Mouse (Mus musculus): ENCODE results near the gene Serpine3. TPM values are rescaled to one million over a fixed set of nuclear protein-coding genes. Genes with fewer than 3 reads are reported as not detected.
"Not testable (repeated sequence)": the region's sequence is repeated elsewhere in the genome, so short reads cannot be mapped to it uniquely, and the experiment has no call there.

The Serpine3 gene
- polyA plus RNA-seq (2016; fragmentation: Nextera tagmentation; extraction: Ambion mirVana): not detected in 2 replicates

DNA sequence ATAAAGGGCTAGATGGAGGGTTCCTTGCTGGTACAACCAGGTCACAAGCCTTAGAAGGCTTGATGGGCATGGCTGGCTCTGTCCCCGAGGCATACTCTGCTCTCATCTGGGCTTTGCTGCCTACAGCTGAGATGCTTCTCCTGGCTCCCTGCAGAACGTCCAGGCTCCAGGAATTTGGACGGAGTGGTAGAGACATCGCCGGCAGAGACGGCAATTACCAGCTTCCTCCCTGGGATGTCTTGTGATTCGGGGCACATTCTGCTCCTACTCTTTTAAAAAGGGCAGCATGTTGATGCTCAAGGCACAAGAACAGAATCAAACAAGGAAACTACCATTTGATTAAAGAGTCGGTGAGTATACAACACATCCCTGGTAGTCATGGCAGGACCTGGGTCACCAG is at the start of gene Serpine3:
Gene Serpine3 (plus strand): TSS at position 301 of the 400 bp plus-strand sequence.
- ATAC-seq (ENCODE audit: low FRiP score): no peak
- no peaks in the 10 kb centered on the region for H3K27me3 ChIP-seq
- H3K36me3 ChIP-seq (replicated peaks): no peaks in the 10 kb centered on the region
- no peaks in the 10 kb centered on the region for H3K4me1 ChIP-seq
- H3K4me3 ChIP-seq (replicated peaks): no peak within 1 kb of the TSS
- H3K4me2 ChIP-seq: no peak within 1 kb of the TSS
- H3K9me3 ChIP-seq: no peaks in the 10 kb centered on the region
- H3K9ac ChIP-seq: no peak within 1 kb of the TSS
- WGBS: 86% methylated on average over 8 of the region's 8 CpGs
- no peak within 1 kb of the TSS for H3K27ac ChIP-seq

GRCm38 (mm10) chr14:62622393-62622792 is 41.1 kb upstream of the Serpine3 start:
- Histone ChIP-seq H3K4me1 (no peaks in the 10 kb centered on the region), H3K36me3 (replicated peaks) (no peaks in the 10 kb centered on the region), H3K9ac (no peak overlapping the region), H3K4me3 (replicated peaks) (no peak overlapping the region), H3K4me2 (no peak overlapping the region), H3K9me3 (no peaks in the 10 kb centered on the region), H3K27me3 (no peaks in the 10 kb centered on the region), H3K27ac (no peak overlapping the region)
- WGBS: 34% methylated on average over 3 of the region's 3 CpGs
- ATAC-seq (ENCODE audit: low FRiP score): no peak

DNA sequence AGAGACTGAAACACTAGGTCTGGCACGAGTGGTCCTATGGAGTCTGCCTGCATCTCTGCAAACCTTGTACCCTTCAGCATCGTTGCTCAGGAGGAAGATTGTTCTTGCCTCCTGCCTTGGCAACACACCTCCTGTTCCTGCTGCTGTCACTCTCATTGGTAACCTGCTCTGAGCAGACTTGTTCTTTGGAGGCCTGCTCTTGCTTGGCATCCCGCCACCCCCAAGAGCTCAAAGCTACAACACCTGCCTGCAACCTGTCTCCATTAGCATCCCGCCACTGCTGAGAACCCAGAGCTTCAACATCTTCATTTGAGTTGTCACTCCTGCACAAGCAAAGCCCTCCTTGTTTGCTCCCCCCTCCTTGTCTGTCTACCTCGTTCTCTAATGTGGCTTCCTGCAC is 35.5 kb upstream of the Serpine3 start:
- ATAC-seq (ENCODE audit: low FRiP score): no peak

DNA sequence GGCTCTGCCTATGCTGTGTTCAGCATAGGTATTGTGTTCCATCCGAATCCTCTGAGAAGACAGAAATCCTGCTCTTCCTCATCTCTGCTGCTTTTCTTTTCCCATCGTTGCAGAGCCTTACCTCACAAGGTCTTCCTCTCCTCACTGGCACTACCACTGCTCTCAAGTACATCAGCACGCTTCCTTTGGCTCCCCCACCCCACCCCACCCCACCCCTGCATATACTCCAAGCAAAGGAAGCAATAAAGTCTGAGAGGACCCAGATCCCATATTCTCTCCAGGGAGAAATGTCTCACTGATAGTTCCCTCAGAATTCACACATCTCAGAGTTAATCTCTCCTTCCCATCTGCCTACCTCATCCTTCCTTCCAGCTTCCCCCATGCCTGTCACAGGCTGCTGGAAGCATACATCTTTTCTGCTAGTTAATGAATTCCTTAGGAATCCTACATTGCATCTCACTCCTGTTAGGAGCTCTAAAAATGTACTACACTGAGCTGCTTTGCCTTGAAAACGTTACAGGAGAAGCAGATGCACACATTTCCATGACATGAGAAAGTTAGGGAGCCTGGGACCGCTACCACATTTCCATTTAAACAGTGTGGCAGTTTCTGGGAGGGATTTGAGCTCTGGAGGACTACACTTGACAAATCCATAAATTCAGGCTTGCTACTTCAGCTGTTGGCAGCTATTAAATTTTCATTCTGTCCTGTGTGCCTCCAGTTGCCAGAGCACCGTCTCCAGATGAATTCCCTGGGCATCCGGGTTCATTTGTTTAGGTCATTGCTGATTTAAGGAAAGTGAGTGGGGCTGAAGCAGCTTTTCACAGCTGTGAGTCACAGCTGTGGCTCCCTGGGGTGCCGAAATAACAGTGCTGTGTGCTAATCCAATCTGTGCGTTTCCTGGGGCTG is 25.8 kb upstream of the Serpine3 start:
- Histone ChIP-seq H3K4me2 (peak overlapping the region; percentile 10; the same call in 1 of the 2 replicates), H3K9ac (no peak overlapping the region), H3K9me3 (no peaks in the 10 kb centered on the region), H3K36me3 (replicated peaks) (no peaks in the 10 kb centered on the region), H3K4me1 (peaks cover 16% of the 10 kb centered on the region), H3K4me3 (replicated peaks) (no peak overlapping the region), H3K27ac (peak overlapping the region; percentile 65), H3K27me3 (no peaks in the 10 kb centered on the region)
- WGBS: 28% methylated on average over 9 of the region's 9 CpGs
- peak; percentile 49; the same call in 1 of the 2 replicates for ATAC-seq (ENCODE audit: low FRiP score)

More for the DNA sequence above, 35.5 kb upstream of the Serpine3 start:
- Histone ChIP-seq H3K9ac (no peak overlapping the region), H3K27ac (no peak overlapping the region), H3K4me1 (no peaks in the 10 kb centered on the region), H3K27me3 (no peaks in the 10 kb centered on the region), H3K36me3 (replicated peaks) (no peaks in the 10 kb centered on the region), H3K4me2 (no peak overlapping the region), H3K9me3 (peaks cover 3% of the 10 kb centered on the region; the same call in 1 of the 2 replicates), H3K4me3 (replicated peaks) (no peak overlapping the region)
- 92% methylated on average over 5 of the region's 5 CpGs for WGBS

DNA sequence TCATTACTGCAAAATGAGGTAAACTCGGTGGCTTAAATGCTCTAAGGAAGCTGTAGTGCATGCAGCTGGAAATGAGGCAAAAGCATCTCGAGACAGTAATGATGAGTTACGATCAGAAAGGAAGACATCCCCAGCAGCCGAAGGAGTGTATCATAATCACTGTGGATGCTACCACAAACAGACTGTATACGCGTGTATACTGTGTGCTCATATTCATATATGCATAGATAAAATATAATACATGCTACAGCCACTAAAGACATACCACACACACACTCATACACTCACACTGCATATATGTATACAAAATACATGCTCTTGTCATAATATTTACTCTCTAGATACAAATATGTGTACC is 25.1 kb upstream of the Serpine3 start:
- Histone ChIP-seq H3K27ac (peak overlapping the region; percentile 65; the same call in 1 of the 2 replicates), H3K9ac (no peak overlapping the region), H3K36me3 (replicated peaks) (no peaks in the 10 kb centered on the region), H3K4me1 (peaks cover 16% of the 10 kb centered on the region), H3K4me2 (peak overlapping the region; percentile 10; the same call in 1 of the 2 replicates), H3K4me3 (replicated peaks) (no peak overlapping the region), H3K9me3 (no peaks in the 10 kb centered on the region), H3K27me3 (no peaks in the 10 kb centered on the region)
- ATAC-seq (ENCODE audit: low FRiP score): no peak
- WGBS: 38% methylated on average over 6 of the region's 6 CpGs

DNA sequence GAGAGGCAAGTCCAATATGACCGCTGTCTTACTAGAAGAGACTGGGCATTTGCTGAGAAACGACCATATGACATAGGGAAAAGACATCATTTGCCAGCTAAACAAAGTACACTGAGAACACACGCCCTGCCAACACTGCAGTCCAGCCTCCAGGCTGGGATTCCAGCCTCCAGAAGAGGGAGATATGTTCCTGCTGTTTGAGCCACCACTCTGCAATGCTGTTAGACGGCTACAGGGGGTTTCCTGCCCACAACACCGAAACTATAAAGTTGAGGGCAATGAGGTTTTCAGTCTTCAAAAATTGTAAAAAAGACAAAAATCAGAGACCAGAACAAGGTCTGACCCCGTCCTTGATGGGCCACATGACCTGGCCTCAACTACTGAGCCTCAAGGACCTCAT is 24.4 kb upstream of the Serpine3 start:
- WGBS: 84% methylated on average over 6 of the region's 6 CpGs
- H3K36me3 ChIP-seq (replicated peaks): no peaks in the 10 kb centered on the region
- peaks cover 16% of the 10 kb centered on the region for H3K4me1 ChIP-seq
- H3K27ac ChIP-seq: no peak overlapping the region
- H3K9me3 ChIP-seq: no peaks in the 10 kb centered on the region
- H3K4me3 ChIP-seq (replicated peaks): no peak overlapping the region
- H3K9ac ChIP-seq: no peak overlapping the region
- ATAC-seq (ENCODE audit: low FRiP score): no peak
- H3K27me3 ChIP-seq: no peaks in the 10 kb centered on the region
- no peak overlapping the region for H3K4me2 ChIP-seq

- Histone ChIP-seq H3K9ac (no peak overlapping the region), H3K4me3 (replicated peaks) (no peak overlapping the region), H3K27me3 (no peaks in the 10 kb centered on the region), H3K4me1 (peaks cover 16% of the 10 kb centered on the region), H3K4me2 (no peak overlapping the region), H3K27ac (no peak overlapping the region), H3K36me3 (replicated peaks) (no peaks in the 10 kb centered on the region), H3K9me3 (no peaks in the 10 kb centered on the region)
- no peak for ATAC-seq (ENCODE audit: low FRiP score)
- 84% methylated on average over 5 of the region's 5 CpGs for WGBS
Measured at GRCm38 (mm10) chr14:62639551-62639950, 23.9 kb upstream of the Serpine3 start.

GRCm38 (mm10) chr14:62640396-62640795 is 23.1 kb upstream of the Serpine3 start:
- 70% methylated on average over 4 of the region's 4 CpGs for WGBS
- Histone ChIP-seq H3K27ac (no peak overlapping the region), H3K9ac (no peak overlapping the region), H3K4me3 (replicated peaks) (no peak overlapping the region), H3K9me3 (no peaks in the 10 kb centered on the region), H3K36me3 (replicated peaks) (no peaks in the 10 kb centered on the region), H3K27me3 (no peaks in the 10 kb centered on the region), H3K4me1 (peaks cover 16% of the 10 kb centered on the region), H3K4me2 (no peak overlapping the region)
- ATAC-seq (ENCODE audit: low FRiP score): no peak

- H3K9me3 ChIP-seq; H3K9ac ChIP-seq; H3K27me3 ChIP-seq; ATAC-seq (ENCODE audit: low FRiP score); H3K27ac ChIP-seq; H3K4me3 ChIP-seq (replicated peaks); H3K4me2 ChIP-seq; H3K36me3 ChIP-seq (replicated peaks): not testable (repeated sequence)
- H3K4me1 ChIP-seq: peaks cover 14% of the 10 kb centered on the region
- 87% methylated on average over 6 of the region's 7 CpGs for WGBS
Measured at GRCm38 (mm10) chr14:62642368-62642767, 21.1 kb upstream of the Serpine3 start.

DNA sequence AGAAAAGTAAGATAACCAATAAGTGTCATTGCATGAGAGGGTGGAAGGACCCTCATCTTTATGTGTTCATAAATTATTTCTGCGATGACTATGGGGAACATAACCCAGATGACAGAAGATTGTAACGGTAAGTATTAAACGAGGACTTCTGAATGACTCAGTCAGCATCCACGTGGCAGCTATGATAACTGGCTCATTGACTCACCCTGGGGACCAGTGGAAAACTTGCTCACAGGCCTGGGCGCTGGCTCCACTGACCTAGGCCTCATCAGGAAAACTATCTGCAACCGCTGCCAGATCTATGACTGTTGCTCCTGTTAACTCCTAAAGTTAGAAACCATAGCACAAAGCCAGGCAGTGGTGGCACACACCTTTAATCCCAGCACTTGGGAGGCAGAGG is 15.1 kb upstream of the Serpine3 start:
- Histone ChIP-seq H3K36me3 (replicated peaks) (no peaks in the 10 kb centered on the region), H3K27ac (no peak overlapping the region), H3K9ac (no peak overlapping the region), H3K27me3 (no peaks in the 10 kb centered on the region), H3K4me3 (replicated peaks) (no peak overlapping the region), H3K4me1 (no peaks in the 10 kb centered on the region), H3K4me2 (no peak overlapping the region), H3K9me3 (no peaks in the 10 kb centered on the region)
- ATAC-seq (ENCODE audit: low FRiP score): no peak
- WGBS: 88% methylated on average over 6 of the region's 6 CpGs

GRCm38 (mm10) chr14:62650376-62650775 is 13.1 kb upstream of the Serpine3 start:
- 65% methylated on average over 3 of the region's 3 CpGs for WGBS
- Histone ChIP-seq H3K9ac (no peak overlapping the region), H3K4me1 (no peaks in the 10 kb centered on the region), H3K27ac (no peak overlapping the region), H3K36me3 (replicated peaks) (no peaks in the 10 kb centered on the region), H3K9me3 (no peaks in the 10 kb centered on the region), H3K4me2 (no peak overlapping the region), H3K27me3 (no peaks in the 10 kb centered on the region), H3K4me3 (replicated peaks) (no peak overlapping the region)
- no peak for ATAC-seq (ENCODE audit: low FRiP score)

- Histone ChIP-seq H3K27ac (no peak overlapping the region), H3K9me3 (no peaks in the 10 kb centered on the region), H3K27me3 (no peaks in the 10 kb centered on the region), H3K9ac (no peak overlapping the region), H3K4me1 (no peaks in the 10 kb centered on the region), H3K4me2 (no peak overlapping the region), H3K36me3 (replicated peaks) (no peaks in the 10 kb centered on the region), H3K4me3 (replicated peaks) (no peak overlapping the region)
- WGBS: 91% methylated on average over 3 of the region's 3 CpGs
- no peak for ATAC-seq (ENCODE audit: low FRiP score)
Measured at GRCm38 (mm10) chr14:62651771-62652170, 11.7 kb upstream of the Serpine3 start.

GRCm38 (mm10) chr14:62655996-62656395 is 7.5 kb upstream of the Serpine3 start:
- no peak for ATAC-seq (ENCODE audit: low FRiP score)

More at GRCm38 (mm10) chr14:62655996-62656395, 7.5 kb upstream of the Serpine3 start:
- Histone ChIP-seq H3K4me3 (replicated peaks) (no peak overlapping the region), H3K36me3 (replicated peaks) (no peaks in the 10 kb centered on the region), H3K4me1 (no peaks in the 10 kb centered on the region), H3K9me3 (no peaks in the 10 kb centered on the region), H3K27ac (no peak overlapping the region), H3K9ac (no peak overlapping the region), H3K4me2 (no peak overlapping the region), H3K27me3 (no peaks in the 10 kb centered on the region)
- WGBS: 84% methylated on average over 7 of the region's 7 CpGs
